Mouse (Mus musculus) embryonic facial prominence, embryonic 12.5 days (tissue): Measurements from ENCODE around the gene Srsf5. TPM values are rescaled to one million over a fixed set of nuclear protein-coding genes. Genes with fewer than 3 reads are reported as not detected.

ENCODE experiments used
- ATAC-seq: fragments of 200-750 bp; cut with Nextera tagmentation; 2 replicates; pipeline ENCODE4 v1.8.0; 2017; ENCODE audit not compliant: insufficient number of reproducible peaks, insufficient read depth, low FRiP score, low TSS enrichment
- H3K27ac ChIP-seq: fragments of 300-500 bp; sonication (generic); 2 replicates; pipeline ENCODE4 v1.5.1; 2016; ENCODE audit warnings: mild to moderate bottlenecking
- H3K27me3 ChIP-seq: fragments of 300-500 bp; sonication (generic); 2 replicates; pipeline ENCODE4 v1.6.1; 2016; ENCODE audit warnings: mild to moderate bottlenecking, moderate library complexity
- H3K36me3 ChIP-seq: fragments of 300-500 bp; sonication (generic); 2 replicates; pipeline ENCODE4 v1.6.1; 2016; ENCODE audit warnings: mild to moderate bottlenecking
- H3K4me1 ChIP-seq: fragments of 300-500 bp; sonication (generic); 2 replicates; pipeline ENCODE4 v1.6.1; 2016
- H3K4me2 ChIP-seq: fragments of 300-500 bp; sonication (generic); replicated peaks from 2 replicates; pipeline ENCODE4 v1.6.1; 2016; ENCODE audit warnings: mild to moderate bottlenecking, moderate library complexity
- H3K4me3 ChIP-seq: fragments of 300-500 bp; sonication (generic); 2 replicates; pipeline ENCODE4 v1.5.1; 2016; ENCODE audit warnings: mild to moderate bottlenecking
- H3K9ac ChIP-seq: fragments of 300-500 bp; sonication (generic); 2 replicates; pipeline ENCODE4 v1.6.1; 2016; ENCODE audit warnings: mild to moderate bottlenecking, moderate library complexity
- H3K9me3 ChIP-seq: fragments of 300-500 bp; sonication (generic); 2 replicates; pipeline ENCODE4 v1.6.1; 2016; ENCODE audit warnings: mild to moderate bottlenecking, moderate library complexity
- WGBS: fragments of 180-500 bp; shearing (Covaris S2); methylation state at CpG from one replicate; pipeline ENCODE4 v1.1.7; 2016; 5-methylcytosine and 5-hydroxymethylcytosine counted together
- polyA plus RNA-seq: library from polyadenylated mRNA; unstranded; fragments of >200 nt; fragmentation: Nextera tagmentation; extraction: Ambion mirVana; gene quantifications from 2 replicates; pipeline ENCODE4 v1.2.1, GENCODE M21; 2016

Srsf5 gene
- polyA plus RNA-seq, 1 experiment from 2014 or later, result 694 TPM

- Histone ChIP-seq H3K27ac (peak overlapping the region; percentile 61), H3K9ac (peak overlapping the region; percentile 3; the same call in 1 of the 2 replicates), H3K36me3 (no peaks in the 10 kb centered on the region), H3K9me3 (peaks cover 5% of the 10 kb centered on the region; the same call in 1 of the 2 replicates), H3K4me1 (peaks cover 14% of the 10 kb centered on the region; the same call in 1 of the 2 replicates), H3K27me3 (0 out of 2 replicates have a peak, but pooled peaks cover 7% of the 10 kb centered on the region), H3K4me2 (peak overlapping the region; percentile 38), H3K4me3 (peak overlapping the region; percentile 24)
- peak; percentile 66 for ATAC-seq
- whole genome bisulfite sequencing, result 2% methylated on average over 33 of the region's 33 CpGs
Measured at GRCm38 (mm10) chr12:80998528-80999221, 53.4 kb downstream of the Srsf5 start.

Other genes starting within 250 kb of the Srsf5 start
- 1.4 TPM in 2 replicates for gene Ccdc177, start 184.8 kb upstream of the Srsf5 start, polyA plus RNA-seq
- gene Susd6, start 155.0 kb upstream of the Srsf5 start, polyA plus RNA-seq, result 16.0 and 18.0 TPM in 2 replicates
- 0.82 and 0.93 TPM in 2 replicates for gene Slc10a1, start 23.2 kb downstream of the Srsf5 start, polyA plus RNA-seq
- gene Smoc1, start 81.3 kb downstream of the Srsf5 start, polyA plus RNA-seq, result 14.7 and 15.8 TPM in 2 replicates